Mouse (Mus musculus): ENCODE data around the gene Mb.
A peak's percentile ranks its signal among the peaks of the same experiment; 100 is the strongest.

Mb gene

DNA sequence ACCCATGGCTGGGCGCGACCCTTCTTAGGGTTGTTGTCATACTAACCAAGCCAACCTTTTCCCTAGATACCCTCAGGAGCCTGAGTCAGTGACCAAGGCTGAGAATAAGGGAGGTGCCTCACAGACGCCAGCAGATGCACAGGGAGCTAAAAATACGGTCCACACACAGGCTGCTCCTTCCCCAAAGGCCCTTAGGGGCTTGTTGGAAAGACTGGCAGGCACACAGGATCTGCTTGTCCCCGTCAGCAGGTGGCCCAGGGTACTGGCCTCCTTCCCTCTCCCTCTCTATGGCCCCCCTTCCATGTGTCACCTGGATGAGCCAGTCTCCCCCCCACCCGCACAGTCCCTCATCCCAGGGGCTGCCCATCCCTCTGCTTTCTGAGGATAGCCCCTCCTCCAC is 22.8 kb downstream of the Mb start:
- no peak for DNase-seq (ENCODE audit: extremely low spot score, low spot score)

GRCm38 (mm10) chr15:77027117-77027516 is 23.4 kb downstream of the Mb start:
- DNase-seq (ENCODE audit: extremely low spot score, low spot score), result no peak

GRCm38 (mm10) chr15:77025884-77026583 is 24.4 kb downstream of the Mb start:
- no peak for DNase-seq (ENCODE audit: extremely low spot score, low spot score)

DNA sequence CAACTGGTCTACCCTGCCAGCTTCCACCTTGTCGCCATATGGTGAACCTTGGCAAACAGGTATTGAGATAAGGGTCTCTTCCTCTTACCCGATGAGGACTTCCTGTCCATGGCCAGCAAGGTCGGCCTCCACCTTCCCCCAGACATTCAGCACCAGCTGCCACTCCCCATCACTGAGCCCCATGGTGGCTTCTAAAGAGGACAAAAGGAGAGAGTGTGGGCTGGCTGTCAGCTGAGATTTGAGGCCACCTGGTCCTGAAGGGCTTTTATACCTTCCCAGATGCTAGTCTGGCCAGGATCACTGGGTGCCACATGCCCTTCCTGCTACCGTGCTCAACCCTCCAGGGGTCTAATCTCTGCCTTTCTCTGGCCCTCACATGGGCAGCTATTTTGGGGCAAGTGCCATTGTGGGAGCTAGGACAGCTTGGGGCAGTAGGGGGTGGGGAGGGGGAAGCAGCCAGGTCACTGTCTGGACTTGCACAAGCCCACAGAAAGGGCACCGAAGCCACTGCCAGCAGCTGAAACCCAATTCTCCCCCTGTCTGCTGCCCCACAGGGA is 28.0 kb downstream of the Mb start:
- no peak for DNase-seq (ENCODE audit: extremely low spot score, low spot score)

GRCm38 (mm10) chr15:77021851-77022250 is 28.6 kb downstream of the Mb start:
- no peak for DNase-seq (ENCODE audit: extremely low spot score, low spot score)

DNA sequence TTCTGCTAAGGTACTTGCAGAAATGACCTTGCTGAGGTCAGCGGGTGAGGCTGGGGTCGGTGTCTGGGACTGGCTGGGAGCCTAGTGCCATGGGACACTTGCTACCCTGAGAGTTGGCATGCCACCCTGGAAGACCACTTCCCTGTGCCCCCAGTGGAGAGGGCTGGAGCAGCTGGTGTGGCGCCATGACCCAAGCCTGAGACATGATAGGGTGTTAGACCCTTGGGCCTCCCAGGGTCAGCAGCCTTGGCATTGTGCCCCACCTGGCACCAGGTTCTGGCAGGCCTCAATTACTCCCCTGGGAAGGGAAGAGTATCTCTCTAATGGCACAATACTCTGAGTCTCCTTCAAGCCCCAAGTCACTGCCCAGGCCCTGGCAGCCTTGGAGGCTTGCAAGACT is 29.4 kb downstream of the Mb start:
- DNase-seq (ENCODE audit: extremely low spot score, low spot score), result no peak

DNA sequence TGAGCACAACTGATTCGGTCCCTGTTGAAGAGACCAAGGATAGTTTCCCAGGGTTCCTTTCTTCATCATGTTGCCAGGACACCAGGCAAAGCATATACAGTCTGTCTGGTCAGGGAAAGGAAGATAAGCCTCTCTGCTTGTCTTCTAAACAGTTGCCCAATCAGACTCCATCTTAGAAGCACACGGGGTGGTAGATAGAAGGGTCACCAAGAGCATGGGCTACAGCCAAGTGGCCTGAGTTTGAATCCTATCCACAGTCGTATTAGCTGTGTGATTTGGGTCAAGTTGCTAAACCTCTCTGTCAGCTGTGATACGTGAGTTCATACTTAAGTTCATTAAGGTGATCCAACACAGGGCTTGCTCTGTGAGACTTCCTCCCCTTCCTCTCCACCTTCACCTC is 30.3 kb downstream of the Mb start:
- no peak for DNase-seq (ENCODE audit: extremely low spot score, low spot score)

GRCm38 (mm10) chr15:77019533-77019932 is 30.9 kb downstream of the Mb start:
- DNase-seq (ENCODE audit: extremely low spot score, low spot score), result no peak

DNA sequence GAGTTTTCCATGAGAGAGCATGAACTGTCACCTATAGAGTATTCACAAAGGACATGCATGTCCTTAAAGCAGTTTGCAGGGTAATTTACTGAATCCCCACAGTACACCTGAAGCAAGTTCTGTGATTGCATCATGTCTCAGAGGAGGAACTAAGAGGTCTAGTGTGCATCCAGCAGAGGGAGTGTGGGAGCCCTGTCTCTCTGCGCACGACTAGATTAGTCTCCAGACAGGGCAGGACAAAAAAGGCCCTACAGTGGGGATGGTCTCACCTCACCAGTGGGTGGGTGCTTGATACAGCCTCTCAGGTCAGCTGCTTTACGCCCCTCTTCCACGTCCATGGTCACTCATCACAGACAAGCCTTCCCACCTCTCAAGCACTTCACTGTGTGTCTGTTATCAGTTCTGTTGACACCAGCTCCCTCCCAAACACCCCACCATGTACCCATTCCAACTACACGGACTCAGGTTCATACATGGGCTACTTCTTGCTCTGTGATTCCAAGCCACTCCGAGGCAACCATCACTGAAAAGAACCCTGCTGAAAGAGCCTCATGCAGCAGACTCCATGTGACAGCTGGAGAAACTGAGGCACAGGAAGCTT is 31.6 kb downstream of the Mb start:
- no peak for DNase-seq (ENCODE audit: extremely low spot score, low spot score)

GRCm38 (mm10) chr15:77017897-77018296 is 32.6 kb downstream of the Mb start:
- DNase-seq (ENCODE audit: extremely low spot score, low spot score), result no peak

GRCm38 (mm10) chr15:77016509-77016908 is 34.0 kb downstream of the Mb start:
- no peak for DNase-seq (ENCODE audit: extremely low spot score, low spot score)

DNA sequence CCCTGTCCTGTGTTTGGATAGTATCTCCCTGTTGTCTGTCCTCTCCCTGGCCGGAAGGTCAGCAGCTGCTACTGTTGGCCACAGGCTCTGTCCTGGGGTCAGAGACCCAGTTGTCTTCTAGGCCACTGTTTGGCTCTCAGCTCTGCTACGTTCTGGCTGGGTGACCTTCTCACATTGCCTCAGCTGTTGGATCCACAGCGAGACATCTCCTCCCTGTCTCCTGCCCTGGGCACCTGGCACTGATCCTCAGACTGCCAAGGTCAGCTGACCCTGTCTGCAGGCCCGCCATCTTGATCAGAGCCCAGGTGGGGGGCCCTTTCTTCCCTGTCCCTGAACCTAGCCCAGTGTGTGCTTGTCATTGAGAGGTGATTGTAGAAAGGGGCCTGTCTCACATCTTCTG is 35.5 kb downstream of the Mb start:
- peak; percentile 20 for DNase-seq (ENCODE audit: extremely low spot score, low spot score)

GRCm38 (mm10) chr15:77014431-77014830 is 36.0 kb downstream of the Mb start:
- no peak for DNase-seq (ENCODE audit: extremely low spot score, low spot score)

- DNase-seq (ENCODE audit: extremely low spot score, low spot score), result peak; percentile 31
Measured at GRCm38 (mm10) chr15:77013753-77014241, 36.7 kb downstream of the Mb start.

DNA sequence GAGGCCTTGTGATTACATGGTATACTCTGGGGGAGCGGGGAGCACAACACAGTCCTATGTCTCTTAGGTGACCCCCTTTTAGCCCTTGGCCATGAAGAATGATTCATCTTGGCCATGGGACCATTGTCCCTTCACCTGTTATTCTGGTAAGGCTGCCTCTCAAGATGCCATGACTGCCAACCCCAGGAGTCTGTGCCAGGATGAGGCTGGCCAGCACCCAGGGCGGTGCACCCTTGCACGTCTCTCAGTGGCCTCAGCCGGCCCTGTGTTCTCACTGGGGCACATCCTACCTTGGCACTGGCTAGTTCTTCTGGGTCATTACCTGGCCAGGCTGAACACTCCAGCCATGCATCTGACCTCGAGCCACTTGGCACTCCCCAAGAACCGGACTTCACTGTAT is 41.6 kb downstream of the Mb start:
- no peak for DNase-seq (ENCODE audit: extremely low spot score, low spot score)

DNA sequence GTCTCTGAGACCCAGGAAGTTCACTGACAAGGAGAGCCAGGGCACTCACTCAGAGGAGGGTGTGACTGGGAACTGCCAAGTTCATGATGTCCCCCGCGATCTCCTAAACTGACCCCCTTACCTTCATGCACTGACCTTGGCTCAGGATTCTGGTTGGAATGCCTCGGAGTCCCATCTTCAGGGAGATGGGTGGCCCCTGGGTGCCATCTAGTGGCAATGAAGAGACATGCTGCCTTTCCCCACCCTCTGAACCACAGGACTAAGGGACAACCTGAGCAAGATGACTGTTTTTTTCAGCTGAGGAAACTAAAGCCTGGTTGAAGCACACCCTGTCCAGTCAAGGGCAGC is 46.6 kb downstream of the Mb start:
- DNase-seq (ENCODE audit: extremely low spot score, low spot score), result peak; percentile 40

DNA sequence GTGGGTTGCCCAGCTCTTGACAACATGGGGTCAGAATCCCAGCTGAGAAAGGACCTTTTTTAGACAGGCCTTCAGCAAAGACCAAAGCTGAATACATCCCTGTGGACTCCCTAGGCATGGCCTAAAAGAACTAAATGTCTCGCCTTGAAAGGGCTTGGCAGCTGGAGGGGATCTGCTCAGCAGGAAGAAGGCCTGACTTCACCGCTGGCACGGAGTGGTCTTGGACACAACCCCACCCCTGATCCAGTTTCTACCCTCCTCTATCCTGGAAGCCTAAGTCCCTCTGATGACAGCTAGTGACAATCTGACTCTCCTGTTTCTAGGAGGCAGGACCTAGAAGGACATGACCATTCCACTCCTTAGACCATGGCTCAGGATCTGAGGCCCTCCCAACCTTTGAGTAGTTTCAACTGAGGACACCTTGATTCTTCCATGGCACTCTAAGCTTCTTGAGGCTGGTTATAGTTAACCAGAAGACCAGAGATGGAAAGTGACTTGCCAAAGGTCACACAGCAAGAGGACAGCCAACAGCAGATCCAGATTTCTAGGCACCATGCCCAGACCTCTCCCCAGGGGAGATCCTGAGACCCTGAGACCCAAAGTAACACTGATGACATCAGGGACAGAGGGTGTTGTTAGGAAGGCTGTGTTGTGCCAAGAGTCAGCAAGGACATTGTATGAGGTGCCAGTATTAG is 47.1 kb downstream of the Mb start:
- DNase-seq (ENCODE audit: extremely low spot score, low spot score), result no peak

GRCm38 (mm10) chr15:76998878-76999588 is 51.4 kb downstream of the Mb start:
- no peak for DNase-seq (ENCODE audit: extremely low spot score, low spot score)

GRCm38 (mm10) chr15:76998048-76998447 is 52.4 kb downstream of the Mb start:
- no peak for DNase-seq (ENCODE audit: extremely low spot score, low spot score)

GRCm38 (mm10) chr15:76994413-76994812 is 56.1 kb downstream of the Mb start:
- no peak for DNase-seq (ENCODE audit: extremely low spot score, low spot score)

GRCm38 (mm10) chr15:76987542-76988094 is 62.9 kb downstream of the Mb start:
- peak; percentile 40 for DNase-seq (ENCODE audit: extremely low spot score, low spot score)

All from neural tube, embryonic 10.5 days (tissue).